Mouse (Mus musculus): ENCODE results near the gene Galt. TPM values are rescaled to one million over a fixed set of nuclear protein-coding genes. Genes with fewer than 3 reads are reported as not detected.
"Not testable (repeated sequence)": the region's sequence is repeated elsewhere in the genome, so short reads cannot be mapped to it uniquely, and the experiment has no call there.

Galt gene
- polyA plus RNA-seq, 1 experiment from 2014 or later, result 39.7 TPM

DNA sequence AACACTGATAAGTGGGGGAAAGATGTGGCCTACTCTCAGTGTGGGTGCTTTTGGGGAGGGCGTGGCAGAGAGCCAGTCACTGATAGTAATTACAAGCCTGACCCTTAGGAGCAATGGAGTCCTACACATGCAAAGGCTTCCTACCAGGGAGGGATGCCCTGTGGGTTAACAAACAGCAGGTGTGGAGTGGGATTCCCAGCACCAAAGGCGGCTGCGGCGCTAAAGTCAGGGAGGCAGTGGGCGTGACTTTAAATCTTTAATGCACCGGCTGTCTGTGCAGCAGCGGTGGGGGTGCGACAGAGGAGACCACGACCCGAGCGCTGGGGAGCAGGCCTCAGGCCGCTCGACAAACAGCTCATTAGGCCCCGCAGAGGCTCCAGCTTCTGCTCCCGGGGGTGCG lies 17.9 kb downstream of the Galt start:
- WGBS, result 25% methylated on average over 4 of the region's 16 CpGs
- not testable (repeated sequence) for ATAC-seq; H3K9me3 ChIP-seq (ENCODE audit: low read length); H3K27ac ChIP-seq (ENCODE audit: low read length); H3K4me3 ChIP-seq (ENCODE audit: low read depth, low read length); H3K36me3 ChIP-seq (ENCODE audit: insufficient read depth, low read length); DNase-seq (ENCODE audit: low spot score); H3K9ac ChIP-seq (replicated peaks; ENCODE audit: low read depth); H3K4me1 ChIP-seq (ENCODE audit: insufficient read depth, low read depth, low read length); H3K27me3 ChIP-seq (replicated peaks; ENCODE audit: insufficient read depth, low read length)
- H3K4me2 ChIP-seq (replicated peaks; ENCODE audit: low read depth, low read length), result 0 out of 2 replicates have a peak overlapping the region, but pooled peaks have one; percentile 30

- Histone ChIP-seq H3K4me2 (replicated peaks; ENCODE audit: low read depth, low read length) (peak overlapping the region; percentile 37), H3K4me3 (ENCODE audit: low read depth, low read length) (peak overlapping the region; percentile 27)
- not testable (repeated sequence) for H3K36me3 ChIP-seq (ENCODE audit: insufficient read depth, low read length); H3K9ac ChIP-seq (replicated peaks; ENCODE audit: low read depth); H3K27ac ChIP-seq (ENCODE audit: low read length); H3K4me1 ChIP-seq (ENCODE audit: insufficient read depth, low read depth, low read length); H3K9me3 ChIP-seq (ENCODE audit: low read length); H3K27me3 ChIP-seq (replicated peaks; ENCODE audit: insufficient read depth, low read length)
- peak; percentile 88 for DNase-seq (ENCODE audit: low spot score)
- WGBS, result 3% methylated on average over 12 of the region's 25 CpGs
- peak; percentile 57; the same call in 1 of the 2 replicates for ATAC-seq
These were observed 18.5 kb downstream of the Galt start for GRCm38 (mm10) chr4:41773502-41773901.

DNA sequence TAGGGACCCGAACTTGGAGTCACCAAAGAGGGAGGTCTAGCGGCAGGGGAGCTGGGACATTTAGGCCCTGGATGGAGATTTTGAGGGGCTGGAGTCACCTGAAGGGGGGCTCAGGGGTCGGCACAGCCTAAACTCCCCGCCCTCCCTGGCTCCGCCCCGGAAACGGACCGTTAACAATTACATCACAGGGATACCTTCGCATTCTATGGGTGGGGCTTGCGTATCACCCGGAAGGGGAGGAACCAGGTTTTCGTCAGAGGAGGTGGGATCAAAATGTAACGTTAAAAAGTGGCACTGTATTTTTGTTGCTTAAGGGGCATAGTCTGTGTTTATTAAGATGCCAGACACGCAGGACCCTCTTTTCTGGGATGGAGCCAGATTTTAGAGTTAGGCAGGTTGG lies 19.0 kb downstream of the Galt start, which contains the start of gene Ccl27a:
Gene Ccl27a, minus strand, starts transcription at position 246 of the 400 bp plus-strand sequence.
- peak; percentile 83 for DNase-seq (ENCODE audit: low spot score)
- not testable (repeated sequence) for H3K4me1 ChIP-seq (ENCODE audit: insufficient read depth, low read depth, low read length); H3K9me3 ChIP-seq (ENCODE audit: low read length); H3K9ac ChIP-seq (replicated peaks; ENCODE audit: low read depth); H3K36me3 ChIP-seq (ENCODE audit: insufficient read depth, low read length); H3K27me3 ChIP-seq (replicated peaks; ENCODE audit: insufficient read depth, low read length); ATAC-seq; H3K27ac ChIP-seq (ENCODE audit: low read length)
- Histone ChIP-seq H3K4me2 (replicated peaks; ENCODE audit: low read depth, low read length) (peak within 1 kb of the TSS; percentile 37), H3K4me3 (ENCODE audit: low read depth, low read length) (peak within 1 kb of the TSS; percentile 27)
- WGBS, result 2% methylated on average over 12 of the region's 14 CpGs

DNA sequence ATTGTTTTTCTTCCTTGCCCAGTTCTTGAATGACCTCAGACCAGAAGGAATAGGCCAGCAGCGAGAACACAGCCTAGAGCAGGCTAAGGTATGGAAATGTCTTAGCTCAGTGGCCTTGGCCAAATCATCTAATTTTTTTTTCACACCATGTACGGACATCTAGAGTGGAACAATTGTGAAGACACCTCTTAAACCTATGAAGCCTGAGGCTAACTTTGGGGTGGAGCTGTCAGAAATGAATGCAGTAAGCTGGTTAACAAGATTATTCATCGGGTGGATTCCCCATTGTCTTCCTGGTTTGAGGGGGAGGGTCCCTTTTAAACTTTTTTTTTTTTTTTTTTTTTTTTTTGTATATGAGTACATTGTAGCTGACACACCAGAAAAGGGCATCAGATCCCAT lies 19.5 kb downstream of the Galt start:
- not testable (repeated sequence) for ATAC-seq; H3K4me3 ChIP-seq (ENCODE audit: low read depth, low read length); H3K9me3 ChIP-seq (ENCODE audit: low read length); H3K27me3 ChIP-seq (replicated peaks; ENCODE audit: insufficient read depth, low read length); H3K4me1 ChIP-seq (ENCODE audit: insufficient read depth, low read depth, low read length); H3K27ac ChIP-seq (ENCODE audit: low read length); H3K36me3 ChIP-seq (ENCODE audit: insufficient read depth, low read length); DNase-seq (ENCODE audit: low spot score); H3K9ac ChIP-seq (replicated peaks; ENCODE audit: low read depth)
- 73% methylated on average over 3 of the region's 3 CpGs for WGBS
- H3K4me2 ChIP-seq (replicated peaks; ENCODE audit: low read depth, low read length), result peak overlapping the region; percentile 37; the same call in 1 of the 2 replicates

- H3K27ac ChIP-seq (ENCODE audit: low read length); H3K9me3 ChIP-seq (ENCODE audit: low read length); H3K4me3 ChIP-seq (ENCODE audit: low read depth, low read length); H3K27me3 ChIP-seq (replicated peaks; ENCODE audit: insufficient read depth, low read length); H3K4me1 ChIP-seq (ENCODE audit: insufficient read depth, low read depth, low read length); ATAC-seq; H3K9ac ChIP-seq (replicated peaks; ENCODE audit: low read depth); H3K36me3 ChIP-seq (ENCODE audit: insufficient read depth, low read length); DNase-seq (ENCODE audit: low spot score); H3K4me2 ChIP-seq (replicated peaks; ENCODE audit: low read depth, low read length): not testable (repeated sequence)
- 82% methylated on average over 1 of the region's 1 CpGs for WGBS
These were observed 20.8 kb downstream of the Galt start for GRCm38 (mm10) chr4:41775840-41776239.

GRCm38 (mm10) chr4:41781271-41781670 lies 26.2 kb downstream of the Galt start:
- H3K27ac ChIP-seq (ENCODE audit: low read length); H3K9me3 ChIP-seq (ENCODE audit: low read length); ATAC-seq; DNase-seq (ENCODE audit: low spot score); H3K4me2 ChIP-seq (replicated peaks; ENCODE audit: low read depth, low read length); H3K27me3 ChIP-seq (replicated peaks; ENCODE audit: insufficient read depth, low read length); H3K4me3 ChIP-seq (ENCODE audit: low read depth, low read length); H3K4me1 ChIP-seq (ENCODE audit: insufficient read depth, low read depth, low read length); H3K9ac ChIP-seq (replicated peaks; ENCODE audit: low read depth); H3K36me3 ChIP-seq (ENCODE audit: insufficient read depth, low read length): not testable (repeated sequence)
- WGBS, result 22% methylated on average over 5 of the region's 9 CpGs

DNA sequence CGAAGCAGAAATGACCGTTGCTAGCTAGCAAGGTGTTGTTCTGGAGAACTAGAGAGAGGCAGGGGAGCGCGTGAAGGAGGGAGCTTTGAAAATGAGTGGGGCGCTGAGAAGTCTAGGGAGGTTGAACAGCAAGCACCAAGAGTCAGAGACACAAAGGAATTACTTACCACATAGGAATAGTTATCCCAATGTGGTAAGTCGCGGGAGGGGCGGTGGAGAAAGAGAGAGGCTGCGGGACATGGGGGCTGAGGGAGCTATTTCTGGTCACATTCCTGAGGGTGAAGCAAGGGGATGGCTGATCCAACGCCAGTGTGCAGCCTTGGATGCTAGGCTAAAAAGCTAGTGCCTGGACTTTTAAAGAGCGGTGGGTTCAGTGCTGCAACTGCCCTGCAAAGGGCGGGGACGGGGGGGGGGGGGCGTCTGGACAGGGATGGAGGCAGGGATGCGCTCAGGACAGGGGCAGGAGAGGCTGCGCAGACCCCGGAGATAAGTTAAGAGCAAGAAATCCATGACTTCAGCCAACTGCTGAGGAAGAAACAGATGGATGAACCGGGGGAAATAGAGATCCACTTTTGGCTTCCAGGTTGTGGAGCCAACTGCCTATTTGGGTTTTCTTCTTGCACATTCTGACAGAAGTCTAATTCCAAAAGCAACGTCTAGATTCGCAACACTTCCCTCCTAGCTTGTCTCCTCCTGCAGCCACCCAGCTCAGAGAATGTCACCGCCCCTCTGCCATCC lies 26.9 kb downstream of the Galt start:
- not testable (repeated sequence) for ATAC-seq; H3K9me3 ChIP-seq (ENCODE audit: low read length); H3K4me3 ChIP-seq (ENCODE audit: low read depth, low read length); H3K4me1 ChIP-seq (ENCODE audit: insufficient read depth, low read depth, low read length); H3K9ac ChIP-seq (replicated peaks; ENCODE audit: low read depth); H3K27me3 ChIP-seq (replicated peaks; ENCODE audit: insufficient read depth, low read length); H3K4me2 ChIP-seq (replicated peaks; ENCODE audit: low read depth, low read length); H3K27ac ChIP-seq (ENCODE audit: low read length); H3K36me3 ChIP-seq (ENCODE audit: insufficient read depth, low read length)
- peak; percentile 15 for DNase-seq (ENCODE audit: low spot score)
- WGBS, result 18% methylated on average over 9 of the region's 21 CpGs

- not testable (repeated sequence) for H3K27me3 ChIP-seq (replicated peaks; ENCODE audit: insufficient read depth, low read length); H3K9ac ChIP-seq (replicated peaks; ENCODE audit: low read depth); H3K4me3 ChIP-seq (ENCODE audit: low read depth, low read length); H3K4me1 ChIP-seq (ENCODE audit: insufficient read depth, low read depth, low read length); H3K27ac ChIP-seq (ENCODE audit: low read length); H3K4me2 ChIP-seq (replicated peaks; ENCODE audit: low read depth, low read length); ATAC-seq; DNase-seq (ENCODE audit: low spot score); H3K9me3 ChIP-seq (ENCODE audit: low read length); H3K36me3 ChIP-seq (ENCODE audit: insufficient read depth, low read length)
- WGBS, result 53% methylated on average over 4 of the region's 4 CpGs
These were observed 27.7 kb downstream of the Galt start for GRCm38 (mm10) chr4:41782711-41783110.

GRCm38 (mm10) chr4:41783197-41783596 lies 28.2 kb downstream of the Galt start:
- H3K4me3 ChIP-seq (ENCODE audit: low read depth, low read length); H3K27ac ChIP-seq (ENCODE audit: low read length); DNase-seq (ENCODE audit: low spot score); H3K9me3 ChIP-seq (ENCODE audit: low read length); H3K4me2 ChIP-seq (replicated peaks; ENCODE audit: low read depth, low read length); H3K36me3 ChIP-seq (ENCODE audit: insufficient read depth, low read length); H3K4me1 ChIP-seq (ENCODE audit: insufficient read depth, low read depth, low read length); H3K9ac ChIP-seq (replicated peaks; ENCODE audit: low read depth); H3K27me3 ChIP-seq (replicated peaks; ENCODE audit: insufficient read depth, low read length); ATAC-seq: not testable (repeated sequence)
- 40% methylated on average over 3 of the region's 3 CpGs for WGBS

Data from lung, postnatal 0 days (tissue).